Mouse (Mus musculus) CH12.LX (cell line): ENCODE measurements around the gene Zfp385c.

ENCODE experiments used
- BHLHE40 ChIP-seq: IDR thresholded peaks from 2 replicates; pipeline ENCODE4 v1.6.1; 2011; ENCODE audit warnings: mild to moderate bottlenecking, low read depth, low read length, improper control_type of control experiment
- EP300 ChIP-seq: IDR thresholded peaks from 2 replicates; pipeline ENCODE4 v1.6.1; 2011; ENCODE audit warnings: low read length, improper control_type of control experiment
- JUND ChIP-seq: conservative IDR thresholded peaks from 2 replicates; pipeline ENCODE4 v1.6.1; 2011; ENCODE audit warnings: low read depth, low read length, improper control_type of control experiment
- NRF1 ChIP-seq: IDR thresholded peaks from 2 replicates; pipeline ENCODE4 v1.6.1; 2014; ENCODE audit warnings: low read depth, mild to moderate bottlenecking, inconsistent platforms, low read length, improper control_type of control experiment, moderate library complexity
- POLR2A ChIP-seq: IDR thresholded peaks from 2 replicates; pipeline ENCODE4 v1.6.1; 2011; ENCODE audit warnings: low read depth, mild to moderate bottlenecking, improper control_type of control experiment, low read length
- POLR2AphosphoS2 ChIP-seq: IDR thresholded peaks from 2 replicates; pipeline ENCODE4 v1.6.1; 2011; ENCODE audit warnings: low read depth, low read length, improper control_type of control experiment
- RAD21 ChIP-seq: IDR thresholded peaks from 2 replicates; pipeline ENCODE4 v1.6.1; 2011; ENCODE audit warnings: low read depth, mild to moderate bottlenecking, low read length, improper control_type of control experiment, moderate library complexity
- SMC3 ChIP-seq: IDR thresholded peaks from 2 replicates; pipeline ENCODE4 v1.6.1; 2011; ENCODE audit warnings: low read depth, low read length, improper control_type of control experiment
- TBP ChIP-seq: conservative IDR thresholded peaks from 2 replicates; pipeline ENCODE4 v1.6.1; 2011; ENCODE audit warnings: low read depth, low read length, improper control_type of control experiment
- USF1 ChIP-seq: IDR thresholded peaks from 2 replicates; pipeline ENCODE4 v1.6.1; 2014; ENCODE audit warnings: low read depth, mild to moderate bottlenecking, inconsistent platforms, low read length, improper control_type of control experiment
- ZMIZ1 ChIP-seq: IDR thresholded peaks from 2 replicates; pipeline ENCODE4 v1.6.1; 2012; ENCODE audit warnings: low read depth, mild to moderate bottlenecking, inconsistent platforms, low read length, improper control_type of control experiment

DNA sequence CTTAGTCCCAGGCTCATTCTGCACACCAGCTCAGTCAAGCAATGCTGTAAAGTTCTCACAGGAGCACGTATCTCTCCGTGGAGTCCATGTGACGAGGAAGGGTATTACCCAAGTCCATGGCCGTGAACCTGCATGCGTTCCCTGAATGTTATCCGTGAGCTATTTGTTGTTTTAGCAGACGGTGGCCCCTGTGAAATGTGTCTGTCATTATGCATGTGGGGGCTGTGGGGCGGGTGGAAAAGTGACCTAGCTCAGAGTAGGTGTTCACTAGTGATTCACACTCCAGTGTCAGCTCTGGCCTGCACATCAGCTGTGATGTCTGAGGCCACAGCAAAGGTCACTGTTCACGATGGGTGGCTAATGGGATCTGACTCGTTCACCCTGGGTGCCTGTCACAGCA, 32.4 kb downstream of the Zfp385c start:
- TF ChIP-seq TBP (no peak), SMC3 (no peak), RAD21 (no peak), NRF1 (no peak), POLR2A (no peak), POLR2AphosphoS2 (no peak), USF1 (no peak), JUND (no peak), EP300 (no peak), ZMIZ1 (no peak), BHLHE40 (no peak)
